Mouse (Mus musculus): Measurements from ENCODE around the gene Cyp2d22. TPM values are rescaled to one million over a fixed set of nuclear protein-coding genes. Genes with fewer than 3 reads are reported as not detected.

Gene Cyp2d22
- polyA plus RNA-seq, 1 experiment from 2014 or later, result 18.2 TPM

DNA sequence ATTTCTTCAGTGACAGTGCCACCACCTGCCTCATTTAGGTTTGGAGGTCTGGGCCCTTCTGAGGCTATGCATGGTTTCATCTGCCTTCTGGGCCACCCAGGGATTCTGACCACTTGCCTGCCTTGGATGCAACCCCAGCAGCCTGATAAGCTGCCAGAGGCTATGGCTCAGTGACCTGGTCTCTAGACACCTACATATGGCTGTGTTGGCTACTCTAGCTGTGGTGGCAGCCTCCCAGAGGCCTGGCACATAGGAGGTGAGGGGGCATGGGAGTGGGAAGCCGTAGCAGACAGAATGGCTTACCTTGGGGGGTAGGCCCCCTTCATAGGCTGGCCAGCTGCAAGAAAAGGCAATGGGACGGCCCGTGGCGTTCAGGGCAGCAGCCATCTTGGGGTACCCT is 44.9 kb downstream of the Cyp2d22 start:
- Histone ChIP-seq H3K36me3 (ENCODE audit: insufficient read depth, low read length) (peaks cover 44% of the 10 kb centered on the region), H3K4me3 (ENCODE audit: low read length) (no peak overlapping the region), H3K9ac (replicated peaks; ENCODE audit: low read length) (no peak overlapping the region), H3K4me1 (ENCODE audit: insufficient read depth, low read length) (peaks cover 15% of the 10 kb centered on the region), H3K27ac (ENCODE audit: low read length) (no peak overlapping the region), H3K4me2 (replicated peaks; ENCODE audit: low read depth, low read length) (no peak overlapping the region), H3K27me3 (ENCODE audit: insufficient read depth, low read length) (no peaks in the 10 kb centered on the region), H3K9me3 (ENCODE audit: low read length) (no peaks in the 10 kb centered on the region)
- WGBS, result 99% methylated on average over 4 of the region's 4 CpGs
- no peak for ATAC-seq (ENCODE audit: low FRiP score, low TSS enrichment)

DNA sequence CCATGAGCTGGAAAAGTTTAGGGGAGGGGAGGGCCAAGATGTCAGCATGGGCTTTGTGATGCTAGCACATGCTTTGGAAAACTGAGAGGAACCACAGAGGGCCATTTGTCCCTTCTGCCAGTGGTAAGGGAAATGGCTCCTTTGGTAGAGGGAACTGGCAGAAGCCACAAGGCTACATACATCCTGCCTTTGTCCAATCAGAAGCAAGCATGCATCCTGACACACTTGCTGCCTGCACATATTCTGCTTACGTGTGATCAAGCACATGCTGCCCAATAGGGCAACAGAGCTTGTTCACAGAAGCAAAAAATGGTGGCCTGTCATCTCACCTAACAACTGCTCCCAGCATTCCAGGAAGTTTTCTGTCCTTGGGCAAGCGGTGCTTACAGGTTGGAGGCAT is 54.7 kb downstream of the Cyp2d22 start:
- Histone ChIP-seq H3K9me3 (ENCODE audit: low read length) (no peaks in the 10 kb centered on the region), H3K36me3 (ENCODE audit: insufficient read depth, low read length) (peaks cover 13% of the 10 kb centered on the region), H3K27me3 (ENCODE audit: insufficient read depth, low read length) (no peaks in the 10 kb centered on the region), H3K27ac (ENCODE audit: low read length) (no peak overlapping the region), H3K4me1 (ENCODE audit: insufficient read depth, low read length) (no peaks in the 10 kb centered on the region), H3K4me2 (replicated peaks; ENCODE audit: low read depth, low read length) (no peak overlapping the region), H3K9ac (replicated peaks; ENCODE audit: low read length) (no peak overlapping the region), H3K4me3 (ENCODE audit: low read length) (no peak overlapping the region)
- WGBS, result 66% methylated on average over 2 of the region's 2 CpGs
- ATAC-seq (ENCODE audit: low FRiP score, low TSS enrichment), result no peak

DNA sequence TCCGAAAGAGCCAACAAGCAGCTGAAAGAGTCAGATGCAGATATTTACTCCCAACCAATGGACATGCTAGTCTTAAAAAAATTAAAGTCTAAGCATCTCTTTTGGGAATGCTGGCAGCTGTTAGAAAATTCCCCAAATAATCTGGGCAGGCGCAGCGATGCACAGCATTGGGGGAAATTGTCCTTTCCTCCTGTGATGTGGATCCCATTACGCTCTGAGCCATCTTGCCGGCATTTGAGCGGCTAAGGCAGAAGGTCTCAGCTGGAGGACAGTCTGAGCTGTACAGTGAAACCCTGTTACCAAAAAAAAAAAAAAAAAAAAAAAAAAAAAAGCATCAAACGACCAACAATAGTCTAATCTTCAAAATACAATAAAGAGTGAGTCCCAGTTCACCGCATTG is 57.9 kb downstream of the Cyp2d22 start:
- no peaks in the 10 kb centered on the region for H3K36me3 ChIP-seq (ENCODE audit: insufficient read depth, low read length)
- ATAC-seq (ENCODE audit: low FRiP score, low TSS enrichment), result no peak
- H3K4me1 ChIP-seq (ENCODE audit: insufficient read depth, low read length), result no peaks in the 10 kb centered on the region
- no peak overlapping the region for H3K9ac ChIP-seq (replicated peaks; ENCODE audit: low read length)
- no peak overlapping the region for H3K27ac ChIP-seq (ENCODE audit: low read length)
- H3K9me3 ChIP-seq (ENCODE audit: low read length), result no peaks in the 10 kb centered on the region
- 75% methylated on average over 8 of the region's 8 CpGs for WGBS
- no peak overlapping the region for H3K4me2 ChIP-seq (replicated peaks; ENCODE audit: low read depth, low read length)
- H3K4me3 ChIP-seq (ENCODE audit: low read length), result no peak overlapping the region
- H3K27me3 ChIP-seq (ENCODE audit: insufficient read depth, low read length), result no peaks in the 10 kb centered on the region

Small RNA genes within 50 kb of the gene (microRNA-seq; reads per million reads assigned to microRNA genes)
- not detected for gene Gm25990
- not detected for gene Gm27331
- not detected for gene Mir7684

Other genes with a start within 250 kb of the Cyp2d22 start
- 134 and 144 TPM in 2 replicates for gene Srebf2, start 233.1 kb downstream of the Cyp2d22 start, polyA plus RNA-seq (2015; fragmentation: Nextera tagmentation; extraction: Ambion mirVana)
- 0.41 and 0.62 TPM in 2 replicates for gene Shisa8, start 167.4 kb downstream of the Cyp2d22 start, polyA plus RNA-seq (2015; fragmentation: Nextera tagmentation; extraction: Ambion mirVana)
- gene Tnfrsf13c, start 155.9 kb downstream of the Cyp2d22 start, polyA plus RNA-seq (2015; fragmentation: Nextera tagmentation; extraction: Ambion mirVana), result 0.15 TPM in 1 of 2 replicates, not detected in the other
- gene Cenpm, start 135.5 kb downstream of the Cyp2d22 start, polyA plus RNA-seq (2015; fragmentation: Nextera tagmentation; extraction: Ambion mirVana), result 65.9 and 71.2 TPM in 2 replicates
- gene 1500009C09Rik, start 127.9 kb downstream of the Cyp2d22 start, polyA plus RNA-seq (2015; fragmentation: Nextera tagmentation; extraction: Ambion mirVana), result not detected in 2 replicates
- gene Sept3, start 105.4 kb downstream of the Cyp2d22 start, polyA plus RNA-seq (2015; fragmentation: Nextera tagmentation; extraction: Ambion mirVana), result 8.6 and 11.3 TPM in 2 replicates
- 0.41 and 0.61 TPM in 2 replicates for gene Wbp2nl, start 81.3 kb downstream of the Cyp2d22 start, polyA plus RNA-seq (2015; fragmentation: Nextera tagmentation; extraction: Ambion mirVana)
- gene Naga, start 41.3 kb downstream of the Cyp2d22 start, polyA plus RNA-seq (2015; fragmentation: Nextera tagmentation; extraction: Ambion mirVana), result 81.9 and 87.4 TPM in 2 replicates
- 10.4 and 12.5 TPM in 2 replicates for gene Pheta2, start 41.3 kb downstream of the Cyp2d22 start, polyA plus RNA-seq (2015; fragmentation: Nextera tagmentation; extraction: Ambion mirVana)
- gene Smdt1, start 41.3 kb downstream of the Cyp2d22 start, polyA plus RNA-seq (2015; fragmentation: Nextera tagmentation; extraction: Ambion mirVana), result 319 and 325 TPM in 2 replicates
- gene Ndufa6, start 25.9 kb downstream of the Cyp2d22 start, polyA plus RNA-seq (2015; fragmentation: Nextera tagmentation; extraction: Ambion mirVana), result 415 and 434 TPM in 2 replicates
- gene Cyp2d11, start 13.8 kb upstream of the Cyp2d22 start, polyA plus RNA-seq (2015; fragmentation: Nextera tagmentation; extraction: Ambion mirVana), result not detected in 2 replicates
- 0.26 TPM in 1 of 2 replicates, not detected in the other for gene Cyp2d10, start 26.9 kb upstream of the Cyp2d22 start, polyA plus RNA-seq (2015; fragmentation: Nextera tagmentation; extraction: Ambion mirVana)
- gene Cyp2d9, start 53.2 kb upstream of the Cyp2d22 start, polyA plus RNA-seq (2015; fragmentation: Nextera tagmentation; extraction: Ambion mirVana), result 0.11 TPM in 1 of 2 replicates, not detected in the other
- not detected in 2 replicates for gene Cyp2d12, start 174.8 kb upstream of the Cyp2d22 start, polyA plus RNA-seq (2015; fragmentation: Nextera tagmentation; extraction: Ambion mirVana)
- not detected in 2 replicates for gene Cyp2d34, start 240.7 kb upstream of the Cyp2d22 start, polyA plus RNA-seq (2015; fragmentation: Nextera tagmentation; extraction: Ambion mirVana)

Data from kidney, embryonic 16.5 days (tissue).